Mouse (Mus musculus): ENCODE measurements around the gene Fam222b.
A peak's percentile ranks its signal among the peaks of the same experiment; 100 is the strongest.

Gene Fam222b

DNA sequence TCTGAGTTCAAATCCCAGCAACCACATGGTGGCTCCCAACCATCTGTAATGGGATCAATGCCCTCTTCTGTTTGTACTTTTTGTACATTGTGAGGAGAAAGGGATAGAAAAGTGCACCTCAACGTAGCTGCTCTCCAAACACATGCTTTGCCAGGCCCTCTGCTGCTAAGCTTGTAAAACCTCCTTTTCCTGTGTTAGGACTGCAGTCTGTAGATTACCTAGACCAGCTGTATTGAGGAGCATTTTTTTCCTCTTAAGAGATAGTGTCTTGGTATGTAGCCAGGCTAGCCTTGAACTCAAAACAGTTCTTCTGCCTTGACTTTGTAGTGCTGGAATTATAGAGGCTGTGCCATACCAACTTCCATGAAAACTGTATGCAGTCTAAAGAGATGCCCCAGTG is 41.7 kb downstream of the Fam222b start:
- DNase-seq (ENCODE audit: low spot score), result no peak

- no peak for DNase-seq (ENCODE audit: low spot score)
These were observed 43.1 kb downstream of the Fam222b start for GRCm38 (mm10) chr11:78137584-78137983.

DNA sequence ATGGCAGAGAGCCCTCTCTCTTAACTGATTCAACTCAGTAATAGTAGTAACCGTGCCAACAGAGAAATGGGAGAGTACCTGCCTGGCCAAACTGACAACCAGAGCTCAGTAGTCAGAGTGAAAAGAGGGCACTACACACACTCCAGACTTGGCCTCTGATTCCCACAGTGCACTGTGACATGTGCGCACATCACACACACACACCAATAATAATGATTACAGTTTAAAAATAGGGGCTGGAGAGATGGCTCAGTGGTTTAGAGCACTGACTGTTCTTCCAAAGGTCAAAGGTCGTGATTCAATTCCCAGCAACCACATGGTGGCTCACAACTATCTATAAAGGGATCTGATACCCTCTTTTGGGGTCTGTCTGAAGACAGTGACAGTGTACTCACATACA is 43.6 kb downstream of the Fam222b start:
- no peak for DNase-seq (ENCODE audit: low spot score)

DNA sequence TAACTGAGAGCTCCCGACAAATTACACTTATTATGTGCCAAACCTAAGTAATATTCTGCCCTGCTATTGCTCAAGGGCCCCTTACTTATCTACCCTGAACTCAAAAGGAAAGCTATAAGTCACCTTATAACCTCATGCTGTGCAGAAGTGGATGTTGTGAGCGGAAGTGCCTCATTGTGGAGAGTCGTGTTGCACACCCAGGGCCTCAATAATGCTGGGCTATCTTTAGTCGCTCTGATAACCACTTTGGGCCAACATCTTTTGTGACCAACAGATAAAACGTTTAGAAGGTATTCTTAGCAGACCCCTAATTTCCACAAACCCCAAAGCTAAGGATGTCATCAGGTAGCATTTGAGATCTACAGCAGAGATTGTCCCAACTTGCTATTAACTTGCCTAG is 46.2 kb downstream of the Fam222b start:
- DNase-seq (ENCODE audit: low spot score), result no peak

DNA sequence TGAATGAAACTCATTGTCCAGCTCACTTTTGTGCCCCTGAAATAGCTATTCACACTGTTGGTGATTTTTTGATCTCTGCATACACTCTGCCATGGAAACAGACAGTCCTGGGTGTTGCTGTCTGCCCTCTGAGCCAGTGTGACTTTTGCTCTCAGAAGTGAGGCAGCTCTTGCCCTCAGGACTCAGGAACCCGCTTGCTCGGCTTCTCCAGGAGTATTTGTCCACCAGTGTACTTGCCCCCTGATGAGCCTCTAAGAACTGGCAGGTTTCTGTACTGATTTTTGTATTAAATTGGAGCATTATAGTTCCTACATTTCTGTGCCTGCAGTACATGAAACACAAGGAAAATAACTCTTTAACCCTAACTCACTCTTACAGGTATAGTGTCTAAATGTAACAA is 49.1 kb downstream of the Fam222b start:
- no peak for DNase-seq (ENCODE audit: low spot score)

GRCm38 (mm10) chr11:78146168-78146567 is 51.7 kb downstream of the Fam222b start:
- DNase-seq (ENCODE audit: low spot score), result no peak

GRCm38 (mm10) chr11:78146707-78147543 is 52.5 kb downstream of the Fam222b start:
- DNase-seq (ENCODE audit: low spot score), result no peak

GRCm38 (mm10) chr11:78151161-78151560 is 56.7 kb downstream of the Fam222b start:
- DNase-seq (ENCODE audit: low spot score), result no peak

DNA sequence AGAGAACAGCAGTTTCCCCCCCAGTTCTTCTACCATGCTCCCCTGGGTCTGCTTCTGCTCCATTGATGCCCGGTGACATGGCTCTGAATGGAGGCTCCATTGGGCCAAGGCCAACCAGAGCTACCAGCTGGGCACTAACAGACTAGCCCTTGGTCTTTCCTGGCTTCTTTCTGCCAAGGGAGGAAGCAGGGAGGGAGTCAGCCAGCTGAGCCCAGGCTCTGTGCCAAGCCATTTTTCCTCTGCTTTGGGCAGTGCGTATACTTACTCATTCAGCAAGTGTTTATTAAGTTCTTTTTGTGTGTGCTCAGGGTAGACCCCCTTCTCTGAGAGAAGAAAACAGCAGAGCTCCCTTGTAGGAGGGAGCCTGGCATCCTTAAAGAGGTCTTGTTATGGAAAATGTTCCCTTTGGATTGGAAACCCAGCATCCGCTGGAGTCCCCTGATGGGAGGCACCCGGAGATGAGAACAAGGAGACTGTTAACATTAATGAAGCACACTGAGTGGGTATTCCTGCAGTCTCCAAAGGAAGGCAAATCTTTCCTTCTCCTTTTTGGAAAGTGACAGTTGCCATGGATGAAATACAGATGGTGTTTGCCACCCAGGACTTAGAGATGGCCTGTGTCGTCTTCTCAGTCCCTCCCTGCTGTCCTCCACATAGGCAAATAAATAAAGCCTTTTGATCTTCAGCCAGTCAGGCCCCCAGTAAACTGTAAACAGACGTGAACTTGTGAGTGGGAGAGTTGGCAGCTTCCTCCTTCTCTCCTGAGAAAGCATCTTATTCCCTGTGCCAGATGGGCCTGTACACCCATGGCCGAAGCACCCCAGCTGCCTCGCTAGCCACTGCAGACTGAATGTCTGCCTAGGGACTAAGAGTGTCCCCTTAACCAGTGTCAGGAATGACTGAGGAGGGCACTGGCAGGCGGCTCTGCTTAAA is 58.1 kb downstream of the Fam222b start:
- DNase-seq (ENCODE audit: low spot score), result no peak

DNA sequence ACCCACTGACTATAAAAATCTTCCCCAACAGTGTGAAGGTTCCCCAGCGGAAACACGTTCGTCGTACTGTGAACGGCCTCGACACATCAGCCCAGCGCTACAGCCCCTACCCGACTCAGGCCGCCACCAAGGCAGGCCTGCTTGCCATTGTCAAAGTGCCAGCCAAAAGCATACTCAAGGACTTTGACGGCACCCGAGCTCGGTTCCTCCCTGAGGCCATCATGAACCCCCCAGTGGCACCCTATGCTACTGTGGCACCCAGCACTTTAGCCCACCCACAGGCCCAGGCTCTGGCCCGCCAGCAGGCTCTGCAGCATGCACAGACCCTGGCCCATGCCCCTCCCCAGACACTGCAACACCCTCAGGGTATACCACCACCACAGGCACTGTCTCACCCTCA is 59.3 kb downstream of the Fam222b start:
- DNase-seq (ENCODE audit: low spot score), result no peak

GRCm38 (mm10) chr11:78155674-78156073 is 61.2 kb downstream of the Fam222b start:
- no peak for DNase-seq (ENCODE audit: low spot score)

DNA sequence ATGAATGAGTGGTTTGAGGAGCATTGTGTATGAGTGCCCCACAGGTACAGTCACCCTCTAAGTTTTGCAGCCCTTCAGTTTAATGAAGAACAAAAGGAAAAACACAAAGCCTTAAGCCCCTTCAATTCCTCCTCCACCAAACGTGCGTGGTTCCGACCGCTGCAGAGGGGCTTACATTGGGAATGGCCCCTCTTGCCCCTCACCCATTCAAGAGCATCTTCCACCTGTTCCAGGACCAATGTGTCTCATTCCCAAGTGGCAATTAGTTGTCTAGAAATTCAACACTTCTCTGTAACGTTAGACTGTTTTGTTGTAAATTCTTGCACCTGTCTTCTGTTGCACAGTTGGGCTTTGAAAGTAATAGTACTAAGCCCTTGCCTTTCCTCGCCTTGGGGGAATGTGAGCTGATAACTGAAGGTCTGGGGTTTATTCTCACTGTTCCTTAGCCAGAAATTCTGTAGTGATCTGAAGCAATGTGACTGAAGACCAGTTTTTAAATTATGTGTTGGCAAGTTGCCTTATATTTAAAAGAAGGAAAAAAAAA is 61.8 kb downstream of the Fam222b start:
- DNase-seq (ENCODE audit: low spot score), result no peak

DNA sequence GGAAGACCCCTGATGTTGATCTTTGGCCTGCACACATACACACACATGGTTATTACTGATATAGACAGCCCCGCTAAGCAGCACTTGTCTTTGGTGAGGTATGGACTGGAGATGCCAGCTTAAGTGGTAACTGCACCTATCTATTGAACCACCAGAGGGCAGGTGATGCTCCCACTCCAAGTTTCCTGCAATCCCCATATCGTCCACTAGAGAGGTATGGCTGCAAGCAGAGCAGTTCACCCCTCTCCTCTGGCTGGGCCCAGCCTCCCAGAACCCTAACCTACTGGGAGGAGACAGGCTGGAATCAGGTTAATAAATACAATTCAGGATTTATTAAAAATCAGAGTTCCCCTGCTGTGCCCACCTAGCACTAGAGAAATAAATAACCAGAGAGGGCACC is 64.6 kb downstream of the Fam222b start:
- peak; percentile 79 for DNase-seq (ENCODE audit: low spot score)

DNA sequence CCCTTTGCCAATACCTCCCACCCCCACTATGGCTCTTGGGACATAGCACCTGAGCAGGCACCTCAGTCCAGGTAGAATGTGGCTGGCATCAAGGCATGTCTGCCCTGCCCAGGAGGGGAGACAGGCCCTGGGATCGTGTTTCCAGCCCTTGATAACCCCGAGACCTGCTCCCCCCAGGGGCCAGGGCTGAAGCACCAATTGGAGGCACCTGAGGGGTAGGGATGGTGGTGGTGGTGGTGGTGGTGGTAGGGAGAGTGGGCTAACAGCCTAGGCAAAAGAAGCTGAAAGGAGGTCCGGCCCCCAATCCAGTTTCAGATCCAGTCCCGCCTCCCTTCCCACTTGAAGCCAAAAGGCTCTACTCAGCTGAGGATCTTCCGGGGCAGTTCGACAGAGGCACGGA is 65.1 kb downstream of the Fam222b start:
- DNase-seq (ENCODE audit: low spot score), result no peak

- DNase-seq (ENCODE audit: low spot score), result no peak
These were observed 65.7 kb downstream of the Fam222b start for GRCm38 (mm10) chr11:78160171-78160570.

- DNase-seq (ENCODE audit: low spot score), result no peak
These were observed 66.2 kb downstream of the Fam222b start for GRCm38 (mm10) chr11:78160675-78161074.

GRCm38 (mm10) chr11:78161169-78161568 is 66.7 kb downstream of the Fam222b start:
- DNase-seq (ENCODE audit: low spot score), result no peak

GRCm38 (mm10) chr11:78161968-78162367 is 67.5 kb downstream of the Fam222b start:
- no peak for DNase-seq (ENCODE audit: low spot score)

DNA sequence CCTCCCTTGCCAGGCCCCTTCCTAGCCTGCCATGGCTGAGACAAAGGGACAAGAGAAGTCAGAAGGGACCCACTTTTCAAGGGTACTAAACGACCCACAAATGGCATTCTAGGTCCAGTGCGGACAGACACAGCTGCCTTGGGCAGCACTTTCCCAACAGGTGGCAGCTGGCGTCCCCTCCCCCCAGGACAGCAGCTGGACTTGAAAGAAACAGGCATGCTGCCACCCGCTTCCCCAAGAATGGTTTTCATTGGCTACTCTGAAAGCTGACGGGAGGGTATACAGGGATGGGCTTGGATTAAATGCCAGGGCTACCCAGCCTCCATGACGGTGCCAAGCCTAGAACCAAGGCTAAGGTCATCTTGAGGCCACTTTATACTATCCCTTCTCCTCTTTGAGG is 68.0 kb downstream of the Fam222b start:
- no peak for DNase-seq (ENCODE audit: low spot score)

DNA sequence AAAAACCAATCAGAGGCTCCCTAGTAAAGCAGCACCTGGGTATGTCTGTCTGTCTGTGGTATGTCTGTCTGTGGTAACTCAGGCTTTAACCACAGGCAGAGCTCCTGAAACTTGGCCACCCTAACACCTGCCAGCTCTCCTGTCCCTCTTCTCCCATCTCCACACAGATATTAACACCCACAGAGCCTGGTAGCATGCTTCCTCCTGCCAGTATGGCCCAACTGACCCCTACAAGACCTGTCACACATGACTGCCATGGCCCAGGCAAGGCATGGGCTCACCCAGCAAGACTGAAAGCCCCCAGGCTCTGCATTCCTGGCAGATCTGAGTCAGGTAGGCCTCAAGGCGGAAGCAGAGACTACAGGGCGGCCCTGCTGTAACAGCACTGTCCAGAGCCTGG is 68.6 kb downstream of the Fam222b start:
- no peak for DNase-seq (ENCODE audit: low spot score)

DNA sequence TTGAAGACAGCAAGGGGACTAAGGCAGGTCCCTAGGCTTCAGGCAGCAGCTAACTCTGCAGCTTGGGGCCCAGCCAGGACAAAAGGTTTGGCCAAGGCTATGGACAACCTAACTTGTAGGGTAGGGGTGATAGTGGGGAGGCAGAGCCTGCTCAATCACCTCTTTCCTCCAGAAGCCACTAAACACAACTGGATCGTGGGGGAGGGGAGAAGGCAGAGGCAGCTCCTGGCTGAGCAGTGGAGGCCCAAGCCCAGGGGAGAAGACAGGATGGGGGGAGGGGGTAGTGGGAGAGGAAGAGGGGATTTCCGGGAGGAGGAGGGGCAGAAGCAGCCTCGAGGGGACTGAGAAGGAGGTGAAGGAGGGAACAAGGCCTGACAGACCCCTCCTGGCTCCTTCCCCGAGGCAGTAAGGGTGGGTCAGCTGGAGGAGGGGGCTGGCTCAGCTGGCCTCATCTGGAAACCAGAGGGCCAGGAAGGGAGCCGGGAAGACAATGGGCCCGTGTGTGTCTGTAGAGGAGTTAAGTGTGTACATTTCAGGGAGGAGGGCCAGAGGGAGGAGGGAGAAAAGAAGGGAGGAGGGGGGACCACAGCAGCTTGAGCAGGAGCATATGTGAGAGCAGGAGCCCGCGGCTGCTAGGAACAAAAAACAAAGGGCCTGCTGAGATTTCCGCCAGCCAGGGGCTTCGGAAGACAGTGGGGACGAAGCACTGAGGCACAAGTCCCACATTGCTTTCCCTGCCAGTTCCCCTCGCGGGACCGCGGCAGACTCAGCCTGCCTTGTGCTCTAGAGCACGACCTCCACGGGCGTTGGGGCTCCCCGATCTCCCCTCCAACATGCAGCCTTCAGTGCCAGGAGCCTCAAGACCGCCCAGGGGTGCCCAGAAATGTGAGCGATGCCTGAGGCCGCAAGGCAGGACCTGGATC is 69.5 kb downstream of the Fam222b start:
- peak; percentile 89 for DNase-seq (ENCODE audit: low spot score)

- no peak for DNase-seq (ENCODE audit: low spot score)
These were observed 70.1 kb downstream of the Fam222b start for GRCm38 (mm10) chr11:78164604-78164923.

Data from yolk sac, embryonic 10.5 days (tissue).